Mouse (Mus musculus): ENCODE results near the gene Adgrv1.

GRCm38 (mm10) chr13:81279351-81279736 is 353.6 kb downstream of the Adgrv1 start:
- no peak for TF ChIP-seq CTCF (IDR thresholded peaks at IDR 0.05; ENCODE audit: low read depth)
- no peak for TF ChIP-seq EP300 (optimal IDR thresholded peaks at IDR 0.05)

All from stomach, postnatal 0 days (tissue).